Mouse (Mus musculus): ENCODE data around the gene Ptk7.

DNA sequence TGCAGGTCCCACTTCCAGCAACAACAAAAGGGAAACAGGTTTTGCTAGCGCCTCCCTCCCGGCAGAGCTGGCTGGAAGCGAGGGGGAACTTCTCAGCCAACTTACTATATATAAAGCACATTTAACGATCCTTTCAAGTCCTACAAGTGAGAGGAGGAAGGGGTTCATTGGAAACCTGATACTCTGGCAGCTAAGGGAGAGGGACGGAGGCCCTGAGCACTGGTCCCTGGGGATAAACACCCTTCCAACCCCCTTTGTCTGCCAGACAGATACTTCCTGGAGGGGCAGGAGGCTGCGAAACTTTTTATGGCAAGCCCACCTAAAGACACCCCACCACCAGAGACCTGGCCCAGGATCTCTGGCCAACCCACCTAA, 10.9 kb downstream of the Ptk7 start:
- TF ChIP-seq CTCF (IDR thresholded peaks at IDR 0.05; ENCODE audit: extremely low read depth, insufficient read length, insufficient replicate concordance, low read depth, low read length) (no peak), POLR2A (IDR thresholded peaks at IDR 0.05; ENCODE audit: low read depth, low read length) (no peak)

All from small intestine, adult 2 months (tissue).